Mouse (Mus musculus) embryonic facial prominence, embryonic 13.5 days (tissue): ENCODE data around the gene Gm9376. TPM values are rescaled to one million over a fixed set of nuclear protein-coding genes. Genes with fewer than 3 reads are reported as not detected.
A peak's percentile ranks its signal among the peaks of the same experiment; 100 is the strongest.

Experiments
- ATAC-seq: fragments of 200-750 bp; cut with Nextera tagmentation; 2 replicates; pipeline ENCODE4 v1.8.0; 2017; ENCODE audit warnings: low read depth; ENCODE audit not compliant: insufficient number of reproducible peaks, insufficient read depth, low FRiP score, low TSS enrichment
- H3K27ac ChIP-seq: fragments of 300-500 bp; sonication (generic); 2 replicates; pipeline ENCODE4 v1.5.1; 2015; ENCODE audit warnings: moderate library complexity, mild to moderate bottlenecking, inconsistent platforms
- H3K27me3 ChIP-seq: fragments of 300-500 bp; sonication (generic); 2 replicates; pipeline ENCODE4 v1.6.1; 2015; ENCODE audit warnings: mild to moderate bottlenecking, inconsistent platforms
- H3K36me3 ChIP-seq: fragments of 300-500 bp; sonication (generic); 2 replicates; pipeline ENCODE4 v1.6.1; 2015; ENCODE audit warnings: mild to moderate bottlenecking, inconsistent platforms
- H3K4me1 ChIP-seq: fragments of 300-500 bp; sonication (generic); 2 replicates; pipeline ENCODE4 v1.6.1; 2015; ENCODE audit warnings: inconsistent platforms
- H3K4me2 ChIP-seq: fragments of 300-500 bp; sonication (generic); 2 replicates; pipeline ENCODE4 v1.6.1; 2015; ENCODE audit warnings: moderate library complexity, mild to moderate bottlenecking, inconsistent platforms
- H3K4me3 ChIP-seq: fragments of 300-500 bp; sonication (generic); 2 replicates; pipeline ENCODE4 v1.5.1; 2015; ENCODE audit warnings: mild to moderate bottlenecking, inconsistent platforms
- H3K9ac ChIP-seq: fragments of 300-500 bp; sonication (generic); 2 replicates; pipeline ENCODE4 v1.6.1; 2015; ENCODE audit warnings: mild to moderate bottlenecking, inconsistent platforms
- H3K9me3 ChIP-seq: fragments of 300-500 bp; sonication (generic); 2 replicates; pipeline ENCODE4 v1.6.1; 2016; ENCODE audit warnings: inconsistent platforms
- WGBS: fragments of 180-500 bp; shearing (Covaris S2); methylation state at CpG from one replicate; pipeline ENCODE4 v1.1.7; 2015; ENCODE audit warnings: mixed read lengths; 5-methylcytosine and 5-hydroxymethylcytosine counted together
- polyA plus RNA-seq: library from polyadenylated mRNA; unstranded; fragments of >200 nt; fragmentation: Nextera tagmentation; extraction: Ambion mirVana; gene quantifications from 2 replicates; pipeline ENCODE4 v1.2.1, GENCODE M21; 2015

Gene Gm9376
- polyA plus RNA-seq = not detected in 2 replicates

GRCm38 (mm10) chr14:118266660-118267059, at the start of gene Gm9376:
TSS of gene Gm9376 (plus strand) at chr14:118266960.
- WGBS = 82% methylated on average over 2 of the region's 2 CpGs
- no peaks in the 10 kb centered on the region for H3K36me3 ChIP-seq
- no peak within 1 kb of the TSS for H3K9ac ChIP-seq
- no peak for ATAC-seq
- H3K4me3 ChIP-seq = no peak within 1 kb of the TSS
- H3K9me3 ChIP-seq = no peaks in the 10 kb centered on the region
- H3K4me2 ChIP-seq = no peak within 1 kb of the TSS
- no peaks in the 10 kb centered on the region for H3K27me3 ChIP-seq
- no peaks in the 10 kb centered on the region for H3K4me1 ChIP-seq
- H3K27ac ChIP-seq = no peak within 1 kb of the TSS

- no peak overlapping the region for H3K4me3 ChIP-seq
- 0 out of 2 replicates have a peak, but pooled peaks cover 3% of the 10 kb centered on the region for H3K9me3 ChIP-seq
- H3K27me3 ChIP-seq = peaks cover 51% of the 10 kb centered on the region
- no peak overlapping the region for H3K27ac ChIP-seq
- ATAC-seq = no peak
- H3K36me3 ChIP-seq = no peaks in the 10 kb centered on the region
- 95% methylated on average over 1 of the region's 1 CpGs for WGBS
- H3K4me2 ChIP-seq = no peak overlapping the region
- no peak overlapping the region for H3K9ac ChIP-seq
- peaks cover 8% of the 10 kb centered on the region; the same call in 1 of the 2 replicates for H3K4me1 ChIP-seq
Observed at GRCm38 (mm10) chr14:118220885-118221284, 45.9 kb upstream of the Gm9376 start.

- no peak for ATAC-seq
- no peaks in the 10 kb centered on the region for H3K36me3 ChIP-seq
- H3K9ac ChIP-seq = no peak overlapping the region
- H3K9me3 ChIP-seq = 0 out of 2 replicates have a peak, but pooled peaks cover 3% of the 10 kb centered on the region
- H3K4me3 ChIP-seq = peak overlapping the region; percentile 27; the same call in 1 of the 2 replicates
- no peak overlapping the region for H3K27ac ChIP-seq
- H3K4me1 ChIP-seq = peaks cover 26% of the 10 kb centered on the region; the same call in 1 of the 2 replicates
- peaks cover 84% of the 10 kb centered on the region for H3K27me3 ChIP-seq
- WGBS = 13% methylated on average over 16 of the region's 16 CpGs
- peak overlapping the region; percentile 50 for H3K4me2 ChIP-seq
Observed at GRCm38 (mm10) chr14:118225061-118225743, 41.6 kb upstream of the Gm9376 start.

GRCm38 (mm10) chr14:118225911-118226310, 40.8 kb upstream of the Gm9376 start:
- Histone ChIP-seq H3K27ac (no peak overlapping the region), H3K9me3 (0 out of 2 replicates have a peak, but pooled peaks cover 3% of the 10 kb centered on the region), H3K27me3 (peaks cover 90% of the 10 kb centered on the region), H3K4me2 (peak overlapping the region; percentile 50), H3K4me3 (peak overlapping the region; percentile 27), H3K9ac (no peak overlapping the region), H3K4me1 (peaks cover 26% of the 10 kb centered on the region; the same call in 1 of the 2 replicates), H3K36me3 (no peaks in the 10 kb centered on the region)
- under 1% methylated on average over 21 of the region's 21 CpGs for WGBS
- ATAC-seq = no peak

- peak overlapping the region; percentile 50 for H3K4me2 ChIP-seq
- 3% methylated on average over 21 of the region's 21 CpGs for WGBS
Observed at GRCm38 (mm10) chr14:118226471-118227155, 40.1 kb upstream of the Gm9376 start.

GRCm38 (mm10) chr14:118232381-118232970, 34.3 kb upstream of the Gm9376 start:
- no peak for ATAC-seq
- no peak overlapping the region for H3K9ac ChIP-seq
- peak overlapping the region; percentile 48 for H3K4me2 ChIP-seq
- no peak overlapping the region for H3K27ac ChIP-seq
- H3K36me3 ChIP-seq = no peaks in the 10 kb centered on the region
- peaks cover 93% of the 10 kb centered on the region for H3K27me3 ChIP-seq
- no peaks in the 10 kb centered on the region for H3K9me3 ChIP-seq
- WGBS = 4% methylated on average over 8 of the region's 8 CpGs
- peak overlapping the region; percentile 25 for H3K4me3 ChIP-seq
- H3K4me1 ChIP-seq = peaks cover 45% of the 10 kb centered on the region

More at GRCm38 (mm10) chr14:118226471-118227155, 40.1 kb upstream of the Gm9376 start:
- Histone ChIP-seq H3K27ac (no peak overlapping the region), H3K9ac (no peak overlapping the region), H3K4me3 (peak overlapping the region; percentile 27), H3K36me3 (no peaks in the 10 kb centered on the region), H3K4me1 (peaks cover 32% of the 10 kb centered on the region; the same call in 1 of the 2 replicates), H3K27me3 (peaks cover 97% of the 10 kb centered on the region), H3K9me3 (no peaks in the 10 kb centered on the region)
- ATAC-seq = no peak

- peaks cover 39% of the 10 kb centered on the region for H3K4me1 ChIP-seq
- no peak overlapping the region for H3K27ac ChIP-seq
- 4% methylated on average over 26 of the region's 26 CpGs for WGBS
- no peaks in the 10 kb centered on the region for H3K36me3 ChIP-seq
- H3K9ac ChIP-seq = peak overlapping the region; percentile 75
- H3K4me3 ChIP-seq = peak overlapping the region; percentile 62
- no peaks in the 10 kb centered on the region for H3K9me3 ChIP-seq
- H3K27me3 ChIP-seq = peaks cover 89% of the 10 kb centered on the region
- no peak for ATAC-seq
- peak overlapping the region; percentile 89 for H3K4me2 ChIP-seq
Observed at GRCm38 (mm10) chr14:118233786-118234540, 32.8 kb upstream of the Gm9376 start.

- H3K9me3 ChIP-seq = no peaks in the 10 kb centered on the region
- ATAC-seq = no peak
- peak overlapping the region; percentile 89 for H3K4me2 ChIP-seq
- no peaks in the 10 kb centered on the region for H3K36me3 ChIP-seq
- H3K27me3 ChIP-seq = peaks cover 89% of the 10 kb centered on the region
- under 1% methylated on average over 74 of the region's 84 CpGs for WGBS
- peak overlapping the region; percentile 62 for H3K4me3 ChIP-seq
- peak overlapping the region; percentile 75 for H3K9ac ChIP-seq
- peak overlapping the region; percentile 39; the same call in 1 of the 2 replicates for H3K27ac ChIP-seq
- H3K4me1 ChIP-seq = peaks cover 39% of the 10 kb centered on the region
Observed at GRCm38 (mm10) chr14:118234541-118235210, 32.1 kb upstream of the Gm9376 start.

GRCm38 (mm10) chr14:118235361-118235972, 31.3 kb upstream of the Gm9376 start:
- Histone ChIP-seq H3K9me3 (no peaks in the 10 kb centered on the region), H3K4me3 (peak overlapping the region; percentile 62), H3K4me1 (peaks cover 39% of the 10 kb centered on the region), H3K4me2 (peak overlapping the region; percentile 89), H3K9ac (peak overlapping the region; percentile 75), H3K36me3 (no peaks in the 10 kb centered on the region), H3K27me3 (peaks cover 89% of the 10 kb centered on the region), H3K27ac (peak overlapping the region; percentile 75; the same call in 1 of the 2 replicates)
- ATAC-seq = no peak
- WGBS = under 1% methylated on average over 62 of the region's 62 CpGs
